Mouse (Mus musculus): ENCODE measurements around the gene Pde4b.

GRCm38 (mm10) chr4:102255295-102255670 lies 167.9 kb downstream of the Pde4b start:
- TF ChIP-seq CTCF (IDR thresholded peaks at IDR 0.05) (no peak), EP300 (IDR thresholded peaks at IDR 0.05) (no peak)

Measured in lung, postnatal 0 days (tissue).